Mouse (Mus musculus) hindbrain, embryonic 14.5 days (tissue): ENCODE measurements around the gene Osbpl2. TPM values are rescaled to one million over a fixed set of nuclear protein-coding genes. Genes with fewer than 3 reads are reported as not detected.

Experiments used
- ATAC-seq: fragments of 200-750 bp; cut with Nextera tagmentation; 2 replicates; pipeline ENCODE4 v1.8.0; 2017; ENCODE audit warnings: moderate number of reproducible peaks, mild to moderate bottlenecking, moderate TSS enrichment, moderate library complexity; ENCODE audit not compliant: low FRiP score
- DNase-seq: peaks from one replicate; pipeline ENCODE4 v3.0.0-alpha.2; 2015; ENCODE audit warnings: low spot score
- H3K27ac ChIP-seq: fragments of 300-500 bp; sonication (generic); 2 replicates; pipeline ENCODE4 v1.5.1; 2014; ENCODE audit warnings: mild to moderate bottlenecking, moderate library complexity
- H3K27me3 ChIP-seq: fragments of 300-500 bp; sonication (generic); 2 replicates; pipeline ENCODE4 v1.6.1; 2014; ENCODE audit warnings: mild to moderate bottlenecking, low read length, mixed read lengths; ENCODE audit not compliant: control insufficient read depth, insufficient read depth
- H3K36me3 ChIP-seq: fragments of 300-500 bp; sonication (generic); replicated peaks from 2 replicates; pipeline ENCODE4 v1.6.1; 2014; ENCODE audit not compliant: control insufficient read depth, insufficient read depth
- H3K4me1 ChIP-seq: fragments of 300-500 bp; sonication (generic); replicated peaks from 2 replicates; pipeline ENCODE4 v1.6.1; 2014; ENCODE audit warnings: antibody characterized with exemption, low read length, mixed read lengths; ENCODE audit not compliant: control insufficient read depth, insufficient read depth
- H3K4me2 ChIP-seq: fragments of 300-500 bp; sonication (generic); replicated peaks from 2 replicates; pipeline ENCODE4 v1.6.1; 2014; ENCODE audit warnings: mild to moderate bottlenecking, moderate library complexity
- H3K4me3 ChIP-seq: fragments of 300-500 bp; sonication (generic); replicated peaks from 2 replicates; pipeline ENCODE4 v1.5.1; 2014; ENCODE audit warnings: mild to moderate bottlenecking, low read length
- H3K9ac ChIP-seq: fragments of 300-500 bp; sonication (generic); 2 replicates; pipeline ENCODE4 v1.6.1; 2014
- H3K9me3 ChIP-seq: fragments of 300-500 bp; sonication (generic); 2 replicates; pipeline ENCODE4 v1.6.1; 2016; ENCODE audit warnings: low read length; ENCODE audit not compliant: control insufficient read depth
- WGBS: fragments of 180-500 bp; shearing (Covaris S2); extraction: QIAGEN DNeasy Blood & Tissue Kit; methylation state at CpG from one replicate; pipeline ENCODE4 v1.1.7; 2014; 5-methylcytosine and 5-hydroxymethylcytosine counted together
- polyA plus RNA-seq: library from polyadenylated mRNA; unstranded; fragments of >200 nt; fragmentation: Nextera tagmentation; extraction: Ambion mirVana; gene quantifications from 2 replicates; pipeline ENCODE4 v1.2.1, GENCODE M21; 2014

The Osbpl2 gene
- polyA plus RNA-seq, 1 experiment from 2014 or later: 73.1 TPM

DNA sequence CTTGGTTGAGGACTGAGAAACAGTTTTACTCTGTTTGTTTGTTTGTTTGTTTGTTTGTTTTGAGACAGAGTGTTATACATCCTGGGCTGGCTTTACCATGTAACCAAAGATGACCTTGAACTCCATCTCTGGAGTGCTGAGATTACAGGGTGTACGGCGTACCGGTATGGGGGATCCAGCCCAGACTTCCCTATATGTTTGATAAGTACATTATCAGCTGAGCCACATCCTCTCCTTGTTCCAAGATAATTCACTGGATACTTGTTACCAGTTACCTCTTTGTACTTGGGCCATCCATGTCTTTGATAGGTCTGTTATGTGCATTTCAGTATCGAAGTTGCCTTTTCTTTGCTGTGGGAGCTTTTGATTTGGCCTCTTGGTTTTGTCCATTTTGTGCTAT lies 14.1 kb downstream of the Osbpl2 start:
- no peaks in the 10 kb centered on the region for H3K27me3 ChIP-seq
- H3K9me3 ChIP-seq: no peaks in the 10 kb centered on the region
- peaks cover 11% of the 10 kb centered on the region for H3K36me3 ChIP-seq
- no peak overlapping the region for H3K9ac ChIP-seq
- 96% methylated on average over 4 of the region's 4 CpGs for WGBS
- H3K27ac ChIP-seq: no peak overlapping the region
- H3K4me3 ChIP-seq: no peak overlapping the region
- DNase-seq (no peak), ATAC-seq (no peak)
- no peaks in the 10 kb centered on the region; the same call in 1 of the 2 replicates for H3K4me1 ChIP-seq
- no peak overlapping the region for H3K4me2 ChIP-seq

DNA sequence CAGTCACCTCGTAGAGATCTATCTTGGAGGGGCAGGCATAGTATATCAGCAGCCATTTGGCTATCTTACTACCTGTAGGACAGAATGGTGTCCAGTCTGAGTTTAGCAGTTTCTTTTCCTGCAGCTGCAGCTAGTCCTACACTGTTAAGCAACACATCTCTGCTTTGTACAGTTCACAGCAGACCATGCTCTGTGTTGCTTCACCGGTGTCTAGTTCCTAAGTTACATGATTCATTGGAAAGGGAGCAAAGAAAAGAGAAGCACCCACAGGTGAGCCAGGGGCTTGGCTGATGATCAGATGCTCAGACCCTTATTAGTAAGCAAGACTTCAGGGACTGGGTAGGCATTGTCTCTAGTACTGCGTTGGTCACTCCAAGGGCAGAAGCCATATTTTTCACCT lies 14.8 kb downstream of the Osbpl2 start:
- H3K27ac ChIP-seq: no peak overlapping the region
- no peaks in the 10 kb centered on the region for H3K27me3 ChIP-seq
- H3K9ac ChIP-seq: no peak overlapping the region
- no peak for DNase-seq
- H3K4me2 ChIP-seq: no peak overlapping the region
- no peak overlapping the region for H3K4me3 ChIP-seq
- H3K9me3 ChIP-seq: no peaks in the 10 kb centered on the region
- WGBS: 88% methylated on average over 3 of the region's 3 CpGs
- H3K4me1 ChIP-seq: no peaks in the 10 kb centered on the region; the same call in 1 of the 2 replicates
- H3K36me3 ChIP-seq: peaks cover 18% of the 10 kb centered on the region
- ATAC-seq: no peak

DNA sequence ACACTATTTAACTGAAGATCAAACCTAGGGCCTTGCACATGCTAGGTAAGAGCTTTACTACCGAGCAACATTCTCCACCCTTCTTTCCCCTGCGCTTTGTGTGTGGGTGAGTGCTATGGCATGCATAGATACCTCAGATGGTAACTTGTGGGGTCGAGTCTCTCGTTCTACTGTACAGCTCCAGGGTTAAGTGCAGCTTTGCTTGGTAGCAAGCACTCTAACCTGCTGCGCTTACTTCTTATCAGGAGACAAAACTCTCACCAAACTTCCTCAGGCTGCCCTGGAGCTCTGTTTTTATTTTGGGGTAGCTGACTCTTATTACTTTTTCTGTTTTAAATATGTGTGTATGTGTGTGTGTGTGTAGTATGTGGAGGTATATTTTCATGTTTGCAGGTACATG lies 16.3 kb downstream of the Osbpl2 start:
- 83% methylated on average over 5 of the region's 5 CpGs for WGBS
- H3K9ac ChIP-seq: no peak overlapping the region

DNA sequence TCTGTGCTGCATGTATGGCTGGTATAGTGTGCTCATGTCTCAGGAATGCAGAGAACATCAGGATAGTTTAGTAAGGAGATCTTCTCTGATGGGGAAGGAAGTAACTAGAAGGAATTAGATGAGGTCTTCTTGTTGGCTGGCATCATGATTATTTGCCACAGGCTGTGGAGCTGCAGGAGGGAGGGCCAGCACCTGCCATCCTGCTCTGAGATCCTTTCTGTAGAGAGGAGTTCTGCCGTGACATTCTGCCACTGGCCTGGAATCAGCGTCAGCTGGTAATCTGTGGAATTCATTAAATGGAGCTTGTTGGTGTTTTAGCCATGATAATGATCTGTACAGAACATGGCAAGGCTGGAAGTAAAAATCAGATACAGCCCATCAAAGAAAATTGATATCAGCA lies 27.0 kb downstream of the Osbpl2 start:
- 86% methylated on average over 2 of the region's 2 CpGs for WGBS
- H3K36me3 ChIP-seq: peaks cover 93% of the 10 kb centered on the region
- ATAC-seq: no peak

More for the DNA sequence above, 16.3 kb downstream of the Osbpl2 start:
- DNase-seq (no peak), ATAC-seq (no peak)
- no peaks in the 10 kb centered on the region for H3K9me3 ChIP-seq
- H3K4me1 ChIP-seq: no peaks in the 10 kb centered on the region; the same call in 1 of the 2 replicates
- H3K27ac ChIP-seq: no peak overlapping the region
- H3K4me3 ChIP-seq: no peak overlapping the region
- no peak overlapping the region for H3K4me2 ChIP-seq
- peaks cover 32% of the 10 kb centered on the region for H3K36me3 ChIP-seq
- no peaks in the 10 kb centered on the region for H3K27me3 ChIP-seq

DNA sequence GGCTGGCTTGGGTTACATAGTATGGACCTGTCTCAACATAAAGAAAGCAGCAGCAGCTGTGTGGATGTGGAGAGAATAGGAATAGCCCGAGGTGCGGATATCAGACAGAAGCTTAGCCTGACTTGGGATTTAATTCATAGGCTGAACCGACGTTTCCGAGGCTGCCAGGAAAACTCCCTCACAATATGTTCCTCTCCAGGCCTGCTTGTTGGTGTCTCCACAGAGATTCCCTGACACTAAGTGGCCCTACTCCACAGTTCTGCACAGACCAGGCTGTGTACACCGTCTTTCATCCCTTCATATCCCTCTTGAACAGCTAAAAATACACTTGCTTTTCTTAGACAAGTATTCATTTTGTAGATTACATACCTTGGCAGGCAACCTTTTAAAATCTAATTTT lies 28.3 kb downstream of the Osbpl2 start:
- Histone ChIP-seq H3K4me1 (no peaks in the 10 kb centered on the region), H3K27me3 (no peaks in the 10 kb centered on the region), H3K4me3 (no peak overlapping the region), H3K9ac (no peak overlapping the region), H3K27ac (no peak overlapping the region), H3K4me2 (no peak overlapping the region), H3K9me3 (no peaks in the 10 kb centered on the region), H3K36me3 (peaks cover 92% of the 10 kb centered on the region)
- ATAC-seq (no peak), DNase-seq (no peak)
- 81% methylated on average over 6 of the region's 6 CpGs for WGBS

More for the DNA sequence above, 27.0 kb downstream of the Osbpl2 start:
- Histone ChIP-seq H3K27ac (no peak overlapping the region), H3K4me3 (no peak overlapping the region), H3K4me1 (no peaks in the 10 kb centered on the region), H3K27me3 (no peaks in the 10 kb centered on the region), H3K4me2 (no peak overlapping the region), H3K9me3 (no peaks in the 10 kb centered on the region), H3K9ac (no peak overlapping the region)
- no peak for DNase-seq

DNA sequence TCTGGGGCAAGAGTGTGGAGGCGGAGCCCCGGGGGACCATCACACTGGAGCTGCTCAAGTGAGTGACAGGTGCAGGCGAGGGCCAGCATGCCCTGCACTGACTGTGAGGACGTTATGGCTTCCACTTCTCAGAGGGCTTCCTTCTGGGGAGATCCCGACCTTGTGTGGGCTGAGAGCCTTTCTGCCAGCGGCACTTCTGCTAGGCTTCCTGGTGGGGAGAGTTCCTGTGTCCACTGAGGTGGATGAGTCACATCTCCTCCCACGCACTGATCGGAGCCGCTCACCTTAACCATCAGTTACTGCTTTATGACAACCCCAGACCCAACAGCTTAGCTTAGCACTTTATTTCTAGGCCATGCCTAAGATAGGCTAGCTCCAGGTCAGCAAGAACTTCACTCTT lies 29.4 kb downstream of the Osbpl2 start:
- H3K9ac ChIP-seq: no peak overlapping the region
- no peaks in the 10 kb centered on the region for H3K9me3 ChIP-seq
- 89% methylated on average over 9 of the region's 9 CpGs for WGBS
- DNase-seq: no peak
- H3K4me2 ChIP-seq: no peak overlapping the region
- peaks cover 96% of the 10 kb centered on the region for H3K36me3 ChIP-seq
- no peak overlapping the region for H3K4me3 ChIP-seq
- H3K27me3 ChIP-seq: no peaks in the 10 kb centered on the region
- H3K27ac ChIP-seq: no peak overlapping the region
- H3K4me1 ChIP-seq: no peaks in the 10 kb centered on the region
- ATAC-seq: no peak

DNA sequence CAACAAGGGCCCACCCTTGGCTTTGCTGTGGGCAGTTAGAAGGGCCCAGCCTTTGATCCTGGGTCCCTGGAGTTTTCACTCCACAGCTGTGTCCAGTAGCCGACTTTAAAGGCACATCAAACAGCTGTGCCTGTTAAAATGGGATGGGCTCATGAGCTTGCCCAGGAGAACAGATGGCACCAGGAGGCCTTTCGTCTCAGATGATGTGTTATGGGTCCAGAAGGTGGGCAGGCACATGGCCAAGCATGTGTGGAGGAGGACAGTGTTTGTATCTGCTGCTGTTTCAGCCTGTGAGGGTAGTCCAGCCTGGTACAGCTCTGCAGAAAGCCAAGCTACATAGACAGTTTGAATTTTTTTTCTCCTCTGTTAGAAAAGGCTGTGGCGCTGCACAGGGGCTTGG lies 35.7 kb downstream of the Osbpl2 start:
- H3K27ac ChIP-seq: no peak overlapping the region
- 63% methylated on average over 3 of the region's 3 CpGs for WGBS
- no peak for DNase-seq

DNA sequence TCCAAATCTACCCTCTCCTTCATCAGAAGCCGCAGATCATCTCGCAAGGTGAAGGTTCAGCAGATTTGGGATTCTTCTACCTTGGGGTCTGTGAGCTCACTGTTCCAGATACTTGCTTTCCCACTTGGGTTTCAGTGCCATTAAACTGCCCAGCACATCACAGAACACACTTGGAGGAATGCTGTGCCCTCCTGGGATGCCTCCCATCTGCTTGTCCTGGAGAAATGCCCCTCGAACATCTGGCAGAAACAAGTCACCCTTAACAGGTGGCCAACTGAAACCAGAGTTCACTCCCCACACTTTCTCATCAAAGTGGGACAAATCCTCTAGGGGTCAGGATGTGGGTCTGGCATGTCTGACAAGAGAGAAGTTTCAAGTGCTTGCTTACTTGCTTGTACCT lies 39.5 kb downstream of the Osbpl2 start:
- peaks cover 92% of the 10 kb centered on the region for H3K36me3 ChIP-seq
- DNase-seq: no peak
- no peak overlapping the region for H3K9ac ChIP-seq
- ATAC-seq: no peak
- no peaks in the 10 kb centered on the region for H3K9me3 ChIP-seq
- WGBS: 96% methylated on average over 3 of the region's 3 CpGs
- H3K4me3 ChIP-seq: no peak overlapping the region
- H3K4me2 ChIP-seq: no peak overlapping the region
- H3K4me1 ChIP-seq: no peaks in the 10 kb centered on the region
- no peaks in the 10 kb centered on the region for H3K27me3 ChIP-seq
- no peak overlapping the region for H3K27ac ChIP-seq

More for the DNA sequence above, 35.7 kb downstream of the Osbpl2 start:
- H3K4me2 ChIP-seq: no peak overlapping the region
- H3K9me3 ChIP-seq: no peaks in the 10 kb centered on the region
- no peaks in the 10 kb centered on the region for H3K27me3 ChIP-seq
- no peak for ATAC-seq
- H3K4me1 ChIP-seq: no peaks in the 10 kb centered on the region
- H3K4me3 ChIP-seq: no peak overlapping the region
- H3K36me3 ChIP-seq: peaks cover 89% of the 10 kb centered on the region
- H3K9ac ChIP-seq: no peak overlapping the region

DNA sequence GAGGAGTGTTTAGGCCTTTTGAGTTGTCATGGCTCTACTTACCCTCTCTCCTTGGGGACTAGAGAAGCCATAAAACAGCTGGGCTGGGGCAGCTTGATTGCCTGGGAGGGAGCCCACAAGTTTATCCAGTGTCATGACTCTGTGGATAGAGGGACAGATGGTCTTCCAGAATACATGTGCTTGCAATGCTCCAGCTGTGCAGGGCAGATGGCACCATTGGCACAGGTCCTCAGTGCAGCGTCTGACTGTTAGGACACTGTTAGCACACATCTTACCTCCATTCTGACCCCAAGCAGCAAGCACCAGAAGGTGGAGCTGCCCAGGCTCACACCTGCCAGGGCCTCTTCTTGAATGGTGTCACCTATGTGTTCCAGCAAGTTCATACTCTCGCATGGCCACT lies 46.7 kb downstream of the Osbpl2 start:
- Histone ChIP-seq H3K27me3 (no peaks in the 10 kb centered on the region), H3K9ac (no peak overlapping the region), H3K4me2 (no peak overlapping the region), H3K27ac (no peak overlapping the region), H3K4me3 (no peak overlapping the region), H3K9me3 (no peaks in the 10 kb centered on the region), H3K4me1 (no peaks in the 10 kb centered on the region), H3K36me3 (peaks cover 34% of the 10 kb centered on the region)
- DNase-seq (no peak), ATAC-seq (peak; percentile 49; the same call in 1 of the 2 replicates)
- 76% methylated on average over 2 of the region's 2 CpGs for WGBS

DNA sequence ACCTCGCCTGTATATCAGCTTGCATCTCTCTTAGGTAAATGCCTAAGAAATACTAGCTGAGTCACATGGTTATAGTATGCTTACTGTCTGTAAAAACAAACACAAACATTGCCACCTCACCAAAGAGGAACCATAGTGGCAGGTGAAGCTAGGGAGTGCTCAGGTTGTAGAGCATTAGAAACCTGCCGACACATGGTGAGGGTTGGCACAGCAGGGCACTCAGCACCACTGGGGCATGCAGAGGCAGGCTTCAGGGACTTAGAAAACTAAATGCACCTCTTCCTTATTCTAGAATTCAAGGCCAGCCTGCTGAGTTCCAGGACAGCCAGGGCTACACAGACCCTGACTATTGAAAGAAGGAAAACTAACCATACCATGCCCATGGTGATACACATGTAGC lies 47.8 kb downstream of the Osbpl2 start:
- Histone ChIP-seq H3K9ac (no peak overlapping the region), H3K27me3 (no peaks in the 10 kb centered on the region), H3K9me3 (no peaks in the 10 kb centered on the region), H3K36me3 (peaks cover 24% of the 10 kb centered on the region), H3K4me1 (no peaks in the 10 kb centered on the region), H3K27ac (no peak overlapping the region), H3K4me3 (no peak overlapping the region), H3K4me2 (no peak overlapping the region)
- WGBS: 89% methylated on average over 2 of the region's 2 CpGs
- DNase-seq (no peak), ATAC-seq (no peak)
